Mouse (Mus musculus) embryonic facial prominence, embryonic 11.5 days (tissue): ENCODE measurements at regions not wholly inside any gene's neighbourhood (a gene's known extent, or its start where the extent isn't known, plus 50 kb on each side); places are given as distances from the start of the nearest gene placed in this dataset.

Experiments
- ATAC-seq: fragments of 200-750 bp; cut with Nextera tagmentation; replicated peaks from 2 replicates; pipeline ENCODE4 v1.8.0; 2017; ENCODE audit warnings: low read depth; ENCODE audit not compliant: insufficient number of reproducible peaks, low FRiP score, low TSS enrichment
- DNase-seq: peaks from one replicate; pipeline ENCODE4 v3.0.0-alpha.2; 2015; ENCODE audit warnings: low spot score
- H3K27ac ChIP-seq: fragments of 300-500 bp; sonication (generic); replicated peaks from 2 replicates; pipeline ENCODE4 v1.5.1; 2014; ENCODE audit warnings: mild to moderate bottlenecking, low read depth, low read length, control low read depth
- H3K27me3 ChIP-seq: fragments of 300-500 bp; sonication (generic); 2 replicates; pipeline ENCODE4 v1.6.1; 2014; ENCODE audit warnings: mild to moderate bottlenecking, low read length, moderate library complexity, mixed read lengths; ENCODE audit not compliant: control insufficient read depth, insufficient read depth
- H3K36me3 ChIP-seq: fragments of 300-500 bp; sonication (generic); replicated peaks from 2 replicates; pipeline ENCODE4 v1.6.1; 2014; ENCODE audit warnings: low read depth, mild to moderate bottlenecking, low read length, moderate library complexity, mixed read lengths; ENCODE audit not compliant: control insufficient read depth, insufficient read depth
- H3K4me1 ChIP-seq: fragments of 300-500 bp; sonication (generic); 2 replicates; pipeline ENCODE4 v1.6.1; 2014; ENCODE audit warnings: low read length, mixed read lengths; ENCODE audit not compliant: control insufficient read depth, insufficient read depth
- H3K4me2 ChIP-seq: fragments of 300-500 bp; sonication (generic); 2 replicates; pipeline ENCODE4 v1.6.1; 2014; ENCODE audit warnings: low read depth, mild to moderate bottlenecking, control low read depth, low read length, moderate library complexity
- H3K4me3 ChIP-seq: fragments of 300-500 bp; sonication (generic); 2 replicates; pipeline ENCODE4 v1.5.1; 2014; ENCODE audit warnings: low read depth, low read length, control low read depth
- H3K9ac ChIP-seq: fragments of 300-500 bp; sonication (generic); replicated peaks from 2 replicates; pipeline ENCODE4 v1.6.1; 2014; ENCODE audit warnings: mild to moderate bottlenecking, control low read depth, low read length
- H3K9me3 ChIP-seq: fragments of 300-500 bp; sonication (generic); replicated peaks from 2 replicates; pipeline ENCODE4 v1.6.1; 2016; ENCODE audit warnings: mild to moderate bottlenecking, low read length, inconsistent platforms, mixed read lengths; ENCODE audit not compliant: control insufficient read depth
- WGBS: fragments of 180-500 bp; shearing (Covaris S2); extraction: QIAGEN DNeasy Blood & Tissue Kit; methylation state at CpG from one replicate; pipeline ENCODE4 v1.1.7; 2014; 5-methylcytosine and 5-hydroxymethylcytosine counted together

DNA sequence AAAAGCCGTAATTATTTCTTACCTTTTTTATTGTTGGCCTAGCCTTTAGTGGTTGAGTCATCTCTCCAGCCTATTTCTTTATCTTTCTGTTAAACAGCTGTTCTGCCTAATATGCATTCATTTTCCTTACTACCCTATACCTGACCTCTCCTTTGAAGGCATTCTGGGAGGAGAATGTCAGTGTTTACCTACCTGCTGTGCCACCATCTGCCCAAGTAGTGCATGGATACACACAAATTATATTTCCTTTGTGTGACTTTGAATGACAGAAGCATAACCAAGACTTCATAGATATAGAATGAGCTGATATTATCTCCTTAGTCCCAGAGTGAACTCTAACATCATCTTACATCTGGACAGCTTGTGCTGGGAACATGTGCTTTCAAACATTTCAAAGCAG lies 293.5 kb upstream of the Tom1l1 start:
- Histone ChIP-seq H3K4me3 (no peak overlapping the region), H3K4me1 (no peaks in the 10 kb centered on the region), H3K9ac (no peak overlapping the region), H3K4me2 (no peak overlapping the region), H3K27ac (no peak overlapping the region), H3K9me3 (no peaks in the 10 kb centered on the region), H3K36me3 (no peaks in the 10 kb centered on the region), H3K27me3 (no peaks in the 10 kb centered on the region)
- ATAC-seq (no peak), DNase-seq (peak; percentile 20)
- WGBS, result 97% methylated on average over 1 of the region's 1 CpGs

DNA sequence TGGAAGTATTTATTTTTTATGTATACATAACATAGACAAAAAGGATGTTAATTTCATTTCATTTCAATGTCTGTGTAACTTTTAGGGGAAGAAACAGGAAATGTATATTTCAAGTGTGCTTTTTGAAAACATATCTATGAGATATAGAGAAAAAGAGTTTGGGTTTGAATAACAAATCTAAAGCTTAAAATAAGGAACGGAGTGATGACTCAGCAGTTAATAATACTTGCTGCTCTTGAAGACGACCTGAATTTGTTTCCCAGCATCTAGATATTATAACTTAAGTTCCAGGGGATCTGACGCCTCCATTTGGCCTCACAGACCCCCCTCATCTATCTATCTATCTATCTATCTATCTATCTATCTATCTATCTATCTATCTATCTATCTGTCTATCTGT lies 290.1 kb upstream of the Tom1l1 start:
- DNase-seq, result no peak
- Histone ChIP-seq H3K9me3 (no peaks in the 10 kb centered on the region), H3K4me2 (no peak overlapping the region), H3K9ac (no peak overlapping the region), H3K4me1 (no peaks in the 10 kb centered on the region), H3K27ac (no peak overlapping the region), H3K36me3 (no peaks in the 10 kb centered on the region), H3K4me3 (no peak overlapping the region), H3K27me3 (no peaks in the 10 kb centered on the region)
- ATAC-seq, result no peak
- 72% methylated on average over 3 of the region's 3 CpGs for WGBS

- Histone ChIP-seq H3K36me3 (no peaks in the 10 kb centered on the region), H3K4me3 (no peak overlapping the region), H3K27ac (no peak overlapping the region), H3K9me3 (no peaks in the 10 kb centered on the region), H3K9ac (no peak overlapping the region), H3K4me1 (no peaks in the 10 kb centered on the region), H3K27me3 (no peaks in the 10 kb centered on the region), H3K4me2 (no peak overlapping the region)
- no peak for ATAC-seq
- 80% methylated on average over 5 of the region's 5 CpGs for WGBS
- no peak for DNase-seq
These were observed 252.9 kb upstream of the Tom1l1 start for GRCm38 (mm10) chr11:90941076-90941475.

GRCm38 (mm10) chr11:90925738-90926137 lies 237.6 kb upstream of the Tom1l1 start:
- no peaks in the 10 kb centered on the region for H3K36me3 ChIP-seq
- DNase-seq (no peak), ATAC-seq (no peak)
- no peak overlapping the region for H3K27ac ChIP-seq
- no peaks in the 10 kb centered on the region for H3K4me1 ChIP-seq
- no peaks in the 10 kb centered on the region for H3K27me3 ChIP-seq
- no peaks in the 10 kb centered on the region for H3K9me3 ChIP-seq
- H3K9ac ChIP-seq, result no peak overlapping the region
- no peak overlapping the region for H3K4me2 ChIP-seq
- no peak overlapping the region for H3K4me3 ChIP-seq

GRCm38 (mm10) chr11:90917782-90918181 lies 229.6 kb upstream of the Tom1l1 start:
- Histone ChIP-seq H3K27me3 (no peaks in the 10 kb centered on the region), H3K36me3 (no peaks in the 10 kb centered on the region), H3K4me3 (no peak overlapping the region), H3K9me3 (no peaks in the 10 kb centered on the region), H3K4me2 (no peak overlapping the region), H3K4me1 (no peaks in the 10 kb centered on the region), H3K27ac (no peak overlapping the region), H3K9ac (no peak overlapping the region)
- ATAC-seq (no peak), DNase-seq (no peak)
- 82% methylated on average over 3 of the region's 3 CpGs for WGBS

DNA sequence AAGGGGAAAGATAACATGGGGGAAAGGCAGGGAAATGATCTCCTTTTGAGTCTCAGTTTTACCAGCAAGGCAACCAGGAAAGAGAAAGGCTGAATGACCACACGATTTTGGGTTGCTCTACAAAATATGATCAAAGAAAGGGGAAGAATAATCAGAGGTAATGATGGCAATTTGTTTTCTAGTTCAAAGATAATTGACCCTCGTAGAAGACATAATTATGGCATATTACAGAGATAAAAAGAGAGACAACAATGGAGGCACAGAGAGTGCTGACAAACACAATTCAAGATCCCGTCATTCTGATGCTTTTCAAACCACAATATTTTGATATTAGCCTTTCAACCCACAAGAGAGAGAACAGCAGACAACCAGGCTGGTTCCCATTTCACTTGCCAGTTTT lies 206.1 kb upstream of the Tom1l1 start:
- no peak for ATAC-seq
- WGBS, result 56% methylated on average over 3 of the region's 3 CpGs

GRCm38 (mm10) chr11:90873122-90873521 lies 185.0 kb upstream of the Tom1l1 start:
- DNase-seq (no peak), ATAC-seq (no peak)
- Histone ChIP-seq H3K4me3 (no peak overlapping the region), H3K27me3 (no peaks in the 10 kb centered on the region), H3K4me2 (no peak overlapping the region), H3K4me1 (no peaks in the 10 kb centered on the region), H3K9ac (no peak overlapping the region), H3K36me3 (no peaks in the 10 kb centered on the region), H3K27ac (no peak overlapping the region), H3K9me3 (no peaks in the 10 kb centered on the region)

More for the DNA sequence above, 206.1 kb upstream of the Tom1l1 start:
- Histone ChIP-seq H3K36me3 (no peaks in the 10 kb centered on the region), H3K4me2 (no peak overlapping the region), H3K27ac (no peak overlapping the region), H3K27me3 (no peaks in the 10 kb centered on the region), H3K9me3 (no peaks in the 10 kb centered on the region), H3K4me1 (no peaks in the 10 kb centered on the region), H3K4me3 (no peak overlapping the region), H3K9ac (no peak overlapping the region)
- DNase-seq, result no peak

DNA sequence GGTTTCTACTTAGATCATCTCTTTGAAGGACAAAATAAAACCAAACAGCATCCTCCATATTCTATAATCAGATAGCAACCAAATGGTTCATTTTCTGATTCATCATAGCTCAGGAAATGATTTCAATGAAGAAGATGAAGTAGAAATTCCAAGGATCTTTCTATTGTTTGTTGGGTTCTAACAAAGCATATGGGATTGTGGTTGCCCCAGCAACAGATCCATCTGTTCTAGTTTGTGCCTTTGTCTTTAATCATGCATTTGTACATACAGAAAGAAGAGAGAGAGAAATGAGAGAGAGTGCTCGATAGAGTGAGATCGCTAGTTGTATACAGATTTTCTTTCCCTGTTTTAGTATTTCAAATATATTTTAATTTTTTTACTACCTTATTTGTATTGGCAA lies 183.5 kb upstream of the Tom1l1 start:
- no peak overlapping the region for H3K9ac ChIP-seq
- DNase-seq (no peak), ATAC-seq (no peak)
- 85% methylated on average over 2 of the region's 2 CpGs for WGBS
- no peak overlapping the region for H3K27ac ChIP-seq
- no peaks in the 10 kb centered on the region for H3K4me1 ChIP-seq
- H3K4me2 ChIP-seq, result no peak overlapping the region
- no peaks in the 10 kb centered on the region for H3K36me3 ChIP-seq
- H3K9me3 ChIP-seq, result no peaks in the 10 kb centered on the region
- H3K27me3 ChIP-seq, result no peaks in the 10 kb centered on the region
- no peak overlapping the region for H3K4me3 ChIP-seq
